Mouse (Mus musculus): ENCODE results near the gene Zfp39.
A peak's percentile ranks its signal among the peaks of the same experiment; 100 is the strongest.
"Not testable (repeated sequence)": the region's sequence is repeated elsewhere in the genome, so short reads cannot be mapped to it uniquely, and the experiment has no call there.

Zfp39 gene

GRCm38 (mm10) chr11:58922420-58922819 is 18.4 kb upstream of the Zfp39 start:
- DNase-seq, result no peak

GRCm38 (mm10) chr11:58918759-58919158 is 14.7 kb upstream of the Zfp39 start:
- no peak for DNase-seq

- DNase-seq, result no peak
Measured at GRCm38 (mm10) chr11:58917745-58918366, 13.8 kb upstream of the Zfp39 start, which contains the start of gene Btnl10. Gene Btnl10 (plus strand): TSS chr11:58917908.

- DNase-seq, result peak; percentile 63 to 70
Measured at GRCm38 (mm10) chr11:58916879-58917744, 13.1 kb upstream of the Zfp39 start.

GRCm38 (mm10) chr11:58914461-58915028 is 10.5 kb upstream of the Zfp39 start:
- peak; percentile 55 to 74 for DNase-seq

- no peak for DNase-seq
Measured at GRCm38 (mm10) chr11:58913776-58914175, 9.8 kb upstream of the Zfp39 start.

- DNase-seq, result peak; percentile 26 to 43
Measured at GRCm38 (mm10) chr11:58904838-58905237, 813 bp upstream of the Zfp39 start.

GRCm38 (mm10) chr11:58904410-58904718 is 339 bp upstream of the Zfp39 start:
- DNase-seq, result no peak

GRCm38 (mm10) chr11:58901080-58901479 is 2.9 kb downstream of the Zfp39 start:
- no peak for DNase-seq

- DNase-seq, result no peak
Measured at GRCm38 (mm10) chr11:58897485-58897884, 6.5 kb downstream of the Zfp39 start.

GRCm38 (mm10) chr11:58894456-58894855 is 9.6 kb downstream of the Zfp39 start:
- DNase-seq, result no peak

- no peak for DNase-seq
Measured at GRCm38 (mm10) chr11:58890511-58890910, 13.5 kb downstream of the Zfp39 start.

GRCm38 (mm10) chr11:58883756-58884155 is 20.3 kb downstream of the Zfp39 start:
- DNase-seq, result no peak

GRCm38 (mm10) chr11:58870961-58871360 is 33.1 kb downstream of the Zfp39 start:
- DNase-seq, result no peak

GRCm38 (mm10) chr11:58867954-58868330 is 36.1 kb downstream of the Zfp39 start:
- peak in 1 of 2 experiments; percentile 12 for DNase-seq

GRCm38 (mm10) chr11:58867039-58867953 is 36.7 kb downstream of the Zfp39 start, which contains the start of gene 2810021J22Rik:
Gene 2810021J22Rik (plus strand): TSS chr11:58867216.
- peak; percentile 88 to 91 for DNase-seq

- DNase-seq, result no peak
Measured at GRCm38 (mm10) chr11:58860744-58861143, 43.3 kb downstream of the Zfp39 start.

GRCm38 (mm10) chr11:58849731-58850130 is 54.3 kb downstream of the Zfp39 start:
- DNase-seq, result no peak

GRCm38 (mm10) chr11:58847636-58848035 is 56.4 kb downstream of the Zfp39 start:
- DNase-seq, result no peak

- peak; percentile 93 to 97 for DNase-seq
Measured at GRCm38 (mm10) chr11:58846919-58847461, 57.0 kb downstream of the Zfp39 start, which contains the start of gene Gm12258. Gene Gm12258 (plus strand): TSS chr11:58847158.

GRCm38 (mm10) chr11:58838951-58839350 is 65.1 kb downstream of the Zfp39 start, which contains the start of gene Olfr311:
Gene Olfr311 (plus strand): TSS chr11:58839251.
- not testable (repeated sequence) for DNase-seq
